Mouse (Mus musculus) lung, embryonic 14.5 days (tissue): Measurements from ENCODE around the gene Dynll1. TPM values are rescaled to one million over a fixed set of nuclear protein-coding genes. Genes with fewer than 3 reads are reported as not detected.
A peak's percentile ranks its signal among the peaks of the same experiment; 100 is the strongest.

Experiments
- ATAC-seq: fragments of 200-750 bp; cut with Nextera tagmentation; 2 replicates; pipeline ENCODE4 v1.8.0; 2017; ENCODE audit warnings: mild to moderate bottlenecking, moderate TSS enrichment, moderate library complexity; ENCODE audit not compliant: insufficient read depth
- DNase-seq: peaks from one replicate; pipeline ENCODE4 v3.0.0-alpha.2; 2015
- H3K27ac ChIP-seq: fragments of 300-500 bp; sonication (generic); 2 replicates; pipeline ENCODE4 v1.5.1; 2014; ENCODE audit warnings: low read depth, mild to moderate bottlenecking, moderate library complexity
- H3K27me3 ChIP-seq: fragments of 300-500 bp; sonication (generic); 2 replicates; pipeline ENCODE4 v1.6.1; 2014; ENCODE audit warnings: low read length, control low read depth; ENCODE audit not compliant: insufficient read depth
- H3K36me3 ChIP-seq: fragments of 300-500 bp; sonication (generic); 2 replicates; pipeline ENCODE4 v1.6.1; 2014; ENCODE audit warnings: control low read depth; ENCODE audit not compliant: insufficient read depth
- H3K4me1 ChIP-seq: fragments of 300-500 bp; sonication (generic); 2 replicates; pipeline ENCODE4 v1.6.1; 2014; ENCODE audit warnings: antibody characterized with exemption, control low read depth; ENCODE audit not compliant: insufficient read depth
- H3K4me2 ChIP-seq: fragments of 300-500 bp; sonication (generic); 2 replicates; pipeline ENCODE4 v1.6.1; 2014; ENCODE audit warnings: mild to moderate bottlenecking
- H3K4me3 ChIP-seq: fragments of 300-500 bp; sonication (generic); 2 replicates; pipeline ENCODE4 v1.5.1; 2014; ENCODE audit warnings: low read depth, low read length
- H3K9ac ChIP-seq: fragments of 300-500 bp; sonication (generic); 2 replicates; pipeline ENCODE4 v1.6.1; 2014
- H3K9me3 ChIP-seq: fragments of 300-500 bp; sonication (generic); 2 replicates; pipeline ENCODE4 v1.6.1; 2016; ENCODE audit warnings: low read depth, low read length, control low read depth
- CTCF ChIP-seq: IDR thresholded peaks from 2 replicates; pipeline ENCODE4 v1.5.1; 2016; ENCODE audit warnings: antibody characterized with exemption, low read depth
- WGBS: fragments of 180-500 bp; shearing (Covaris S2); extraction: QIAGEN DNeasy Blood & Tissue Kit; methylation state at CpG from one replicate; pipeline ENCODE4 v1.1.7; 2014; 5-methylcytosine and 5-hydroxymethylcytosine counted together
- polyA plus RNA-seq: library from polyadenylated mRNA; unstranded; fragments of >200 nt; fragmentation: Nextera tagmentation; extraction: Ambion mirVana; gene quantifications from 2 replicates; pipeline ENCODE4 v1.2.1, GENCODE M21; 2014

Gene Dynll1
- polyA plus RNA-seq = 1,568 and 1,614 TPM in 2 replicates

DNA sequence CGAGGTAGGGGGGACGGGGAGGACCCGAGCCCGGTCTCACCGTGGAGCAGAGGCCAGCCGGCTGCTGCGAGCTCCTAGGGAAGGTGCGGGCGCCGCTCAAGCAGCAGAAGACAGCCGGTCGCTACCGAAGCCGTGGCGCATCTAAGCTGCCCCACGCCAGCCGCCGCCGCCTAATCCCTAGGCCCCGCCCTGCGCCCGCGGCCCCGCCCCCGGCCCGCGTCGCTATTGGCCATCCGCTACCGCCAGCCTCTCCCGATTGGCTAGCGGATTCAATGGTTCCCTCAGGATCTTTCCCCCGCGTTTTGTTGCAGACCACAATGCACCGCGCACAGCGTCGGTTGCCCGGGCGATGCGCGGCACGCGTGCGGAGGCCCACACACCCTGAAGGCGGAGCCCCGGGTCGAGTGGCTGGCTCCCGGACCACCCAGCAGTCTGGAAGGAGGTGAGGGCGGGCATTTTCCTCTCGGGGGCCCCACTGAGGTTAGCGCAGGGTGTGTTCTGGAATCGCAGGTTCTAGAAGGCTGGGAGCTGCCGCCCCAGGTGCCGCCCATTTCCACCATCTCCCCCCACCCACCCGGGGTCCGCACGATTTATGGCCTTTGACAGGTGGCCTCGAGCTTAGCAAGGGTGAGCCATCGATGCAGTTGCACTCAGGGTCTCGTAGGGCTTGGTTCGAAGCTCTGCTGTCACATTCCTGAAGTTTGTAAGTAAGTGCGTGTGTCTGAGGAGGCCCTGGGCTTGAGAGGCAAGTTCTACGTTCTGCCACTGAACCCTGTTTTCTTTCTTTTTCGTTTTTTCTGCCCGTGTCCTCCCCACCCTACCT lies at the start of gene Dynll1:
TSS of gene Dynll1 (minus strand) at position 208 of the 823 bp plus-strand sequence.
- Histone ChIP-seq H3K4me1 (peaks cover 15% of the 10 kb centered on the region), H3K36me3 (peaks cover 35% of the 10 kb centered on the region), H3K27ac (peak within 1 kb of the TSS; percentile 93), H3K4me3 (peak within 1 kb of the TSS; percentile 89), H3K27me3 (no peaks in the 10 kb centered on the region), H3K4me2 (peak within 1 kb of the TSS; percentile 83), H3K9me3 (no peaks in the 10 kb centered on the region), H3K9ac (peak within 1 kb of the TSS; percentile 79)
- WGBS = under 1% methylated on average over 66 of the region's 66 CpGs
- ATAC-seq = peak; percentile 97
- DNase-seq = peak; percentile 100
- peak; percentile 24; the same call in 1 of the 2 replicates for TF ChIP-seq CTCF

DNA sequence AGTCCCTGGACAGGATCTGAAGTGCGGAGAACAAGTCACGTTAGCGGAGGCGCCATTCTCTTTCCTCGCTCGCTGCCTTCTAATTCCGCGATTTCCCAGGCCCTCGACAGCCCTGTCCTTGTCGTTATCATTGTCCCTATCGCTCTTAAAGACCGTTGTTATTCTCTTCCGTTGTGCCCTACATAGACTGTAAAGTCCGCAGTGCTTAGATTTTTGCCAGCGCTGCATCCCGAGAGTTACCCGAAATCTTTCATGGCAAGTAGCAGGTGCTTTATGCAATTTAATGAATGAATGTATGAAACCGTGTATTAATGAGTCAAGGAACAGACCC lies 48.4 kb upstream of the Dynll1 start:
- Histone ChIP-seq H3K4me1 (peaks cover 4% of the 10 kb centered on the region; the same call in 1 of the 2 replicates), H3K9ac (peak overlapping the region; percentile 71), H3K27ac (peak overlapping the region; percentile 67), H3K4me3 (peak overlapping the region; percentile 91), H3K9me3 (no peaks in the 10 kb centered on the region; the same call in 1 of the 2 replicates), H3K27me3 (no peaks in the 10 kb centered on the region), H3K4me2 (peak overlapping the region; percentile 87), H3K36me3 (peaks cover 24% of the 10 kb centered on the region)
- WGBS = 1% methylated on average over 18 of the region's 18 CpGs
- no peak for DNase-seq
- no peak; the same call in 1 of the 2 replicates for ATAC-seq
- TF ChIP-seq CTCF = no peak

- Histone ChIP-seq H3K4me3 (peak within 1 kb of the TSS; percentile 91), H3K4me1 (peaks cover 4% of the 10 kb centered on the region; the same call in 1 of the 2 replicates), H3K9me3 (no peaks in the 10 kb centered on the region; the same call in 1 of the 2 replicates), H3K27me3 (no peaks in the 10 kb centered on the region), H3K27ac (peak within 1 kb of the TSS; percentile 67), H3K4me2 (peak within 1 kb of the TSS; percentile 87), H3K9ac (peak within 1 kb of the TSS; percentile 71), H3K36me3 (peaks cover 29% of the 10 kb centered on the region)
- DNase-seq (peak; percentile 100), ATAC-seq (peak; percentile 92)
- TF ChIP-seq CTCF = peak; percentile 35; the same call in 1 of the 2 replicates
- under 1% methylated on average over 73 of the region's 74 CpGs for WGBS
Measured at GRCm38 (mm10) chr5:115348546-115349224, 47.9 kb upstream of the Dynll1 start, which contains the start of gene Cox6a1. TSS of gene Cox6a1 (minus strand) at chr5:115348981.

DNA sequence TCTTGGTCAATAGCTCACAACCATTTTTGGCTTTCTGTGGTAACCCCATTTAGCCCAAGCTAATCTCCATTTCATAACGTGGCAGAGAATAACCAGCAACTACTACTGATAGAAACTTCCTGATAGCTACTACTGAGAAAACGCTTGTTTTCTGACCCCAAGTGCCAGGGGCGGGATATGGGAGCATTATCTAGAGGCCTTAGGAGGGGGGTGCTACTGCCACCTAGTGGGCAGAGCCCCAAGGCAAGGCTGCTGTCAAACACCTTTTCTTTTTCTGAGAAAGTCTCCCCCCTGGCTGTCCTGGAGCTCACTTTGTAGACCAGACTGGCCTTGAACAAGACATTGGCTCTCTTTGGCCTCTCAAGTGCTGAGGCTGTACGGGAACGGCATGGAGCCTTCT lies 46.8 kb upstream of the Dynll1 start:
- peak; percentile 88 for TF ChIP-seq CTCF
- Histone ChIP-seq H3K4me1 (peaks cover 4% of the 10 kb centered on the region; the same call in 1 of the 2 replicates), H3K9ac (peak overlapping the region; percentile 28; the same call in 1 of the 2 replicates), H3K4me2 (peak overlapping the region; percentile 87), H3K4me3 (peak overlapping the region; percentile 91), H3K27me3 (no peaks in the 10 kb centered on the region), H3K36me3 (peaks cover 41% of the 10 kb centered on the region), H3K27ac (no peak overlapping the region), H3K9me3 (no peaks in the 10 kb centered on the region; the same call in 1 of the 2 replicates)
- under 1% methylated on average over 5 of the region's 5 CpGs for WGBS
- DNase-seq (peak; percentile 92), ATAC-seq (peak; percentile 59; the same call in 1 of the 2 replicates)

- Histone ChIP-seq H3K4me2 (peak overlapping the region; percentile 87), H3K27me3 (no peaks in the 10 kb centered on the region), H3K4me3 (peak overlapping the region; percentile 88), H3K9ac (peak overlapping the region; percentile 88), H3K27ac (no peak overlapping the region; the same call in 1 of the 2 replicates), H3K36me3 (peaks cover 43% of the 10 kb centered on the region), H3K9me3 (no peaks in the 10 kb centered on the region), H3K4me1 (no peaks in the 10 kb centered on the region; the same call in 1 of the 2 replicates)
- ATAC-seq = no peak
- no peak for DNase-seq
- TF ChIP-seq CTCF = no peak
- WGBS = 10% methylated on average over 36 of the region's 36 CpGs
Measured at GRCm38 (mm10) chr5:115341314-115342165, 40.7 kb upstream of the Dynll1 start.

DNA sequence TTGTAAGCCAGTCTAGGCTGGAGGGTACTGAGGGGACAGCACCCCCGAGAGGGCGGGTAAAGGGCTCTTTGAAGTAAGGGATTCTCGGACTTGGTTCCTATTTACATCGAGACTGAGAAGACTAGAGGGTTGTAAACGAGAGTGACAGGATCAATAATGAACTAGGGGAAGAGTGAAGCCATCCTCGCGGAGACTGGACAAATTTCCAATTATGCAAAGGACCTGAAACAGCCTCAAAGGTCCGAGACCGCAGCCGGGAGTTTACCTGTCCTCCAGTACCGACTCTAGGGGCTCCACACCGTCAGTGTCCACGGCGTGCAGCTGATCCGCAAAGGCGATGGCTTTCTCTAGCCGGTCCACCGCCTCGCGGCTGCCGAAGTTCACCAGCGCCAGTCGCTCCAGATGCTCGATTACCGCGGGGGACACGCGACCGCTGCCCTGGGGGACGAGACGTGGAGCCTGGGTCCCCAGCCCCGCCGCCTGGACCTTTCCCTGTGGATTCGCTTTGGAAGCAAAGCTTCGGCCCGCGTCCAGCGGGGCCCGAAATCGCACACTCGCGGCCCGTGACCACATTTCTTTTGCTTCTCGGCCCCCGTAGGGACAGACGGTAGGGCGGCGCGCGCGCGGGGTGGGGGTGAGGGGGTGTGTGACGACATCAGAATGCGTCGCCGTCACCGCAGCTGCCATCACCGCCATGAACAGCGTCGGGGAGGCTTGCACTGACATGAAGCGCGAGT lies 39.9 kb upstream of the Dynll1 start, which contains the start of the genes Gatc and Triap1:
TSS of gene Gatc (minus strand) at position 602 of the 737 bp plus-strand sequence.
TSS of gene Triap1 (plus strand) at position 649 of the 737 bp plus-strand sequence.
- peak within 1 kb of the TSS; percentile 87 for H3K4me2 ChIP-seq
- H3K4me3 ChIP-seq = peak within 1 kb of the TSS; percentile 88
- WGBS = under 1% methylated on average over 62 of the region's 62 CpGs
- no peaks in the 10 kb centered on the region; the same call in 1 of the 2 replicates for H3K4me1 ChIP-seq
- H3K36me3 ChIP-seq = peaks cover 43% of the 10 kb centered on the region
- no peak for TF ChIP-seq CTCF
- H3K9me3 ChIP-seq = no peaks in the 10 kb centered on the region
- H3K27ac ChIP-seq = peak within 1 kb of the TSS; percentile 86
- ATAC-seq = peak; percentile 94
- no peaks in the 10 kb centered on the region for H3K27me3 ChIP-seq
- peak; percentile 94 for DNase-seq
- peak within 1 kb of the TSS; percentile 88 for H3K9ac ChIP-seq
